Mouse (Mus musculus): Measurements from ENCODE around the gene Gm42791. TPM values are rescaled to one million over a fixed set of nuclear protein-coding genes. Genes with fewer than 3 reads are reported as not detected.

The Gm42791 gene
- total RNA-seq, 4 experiments from 2014 or later: 3.2 to 7.7 (median 7.3) TPM

DNA sequence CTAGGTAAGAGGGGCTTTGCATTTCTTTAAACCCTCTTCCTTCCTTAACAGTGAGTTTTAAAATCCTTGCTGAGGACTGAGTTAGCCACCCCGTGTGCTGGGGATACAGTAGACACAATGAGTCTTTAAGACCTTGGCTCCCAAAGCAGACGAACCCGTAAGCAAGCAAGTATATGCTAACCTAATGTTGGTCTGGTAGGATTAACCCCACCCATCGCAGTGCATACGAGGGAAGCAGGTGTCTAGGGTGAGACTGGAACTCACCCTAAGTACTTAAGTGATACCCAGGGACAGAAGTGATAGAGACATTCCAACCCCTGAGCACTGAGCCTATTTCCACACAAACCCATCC is 12.3 kb upstream of the Gm42791 start:
- DNase-seq (ENCODE audit: low spot score): peak; percentile 35

DNA sequence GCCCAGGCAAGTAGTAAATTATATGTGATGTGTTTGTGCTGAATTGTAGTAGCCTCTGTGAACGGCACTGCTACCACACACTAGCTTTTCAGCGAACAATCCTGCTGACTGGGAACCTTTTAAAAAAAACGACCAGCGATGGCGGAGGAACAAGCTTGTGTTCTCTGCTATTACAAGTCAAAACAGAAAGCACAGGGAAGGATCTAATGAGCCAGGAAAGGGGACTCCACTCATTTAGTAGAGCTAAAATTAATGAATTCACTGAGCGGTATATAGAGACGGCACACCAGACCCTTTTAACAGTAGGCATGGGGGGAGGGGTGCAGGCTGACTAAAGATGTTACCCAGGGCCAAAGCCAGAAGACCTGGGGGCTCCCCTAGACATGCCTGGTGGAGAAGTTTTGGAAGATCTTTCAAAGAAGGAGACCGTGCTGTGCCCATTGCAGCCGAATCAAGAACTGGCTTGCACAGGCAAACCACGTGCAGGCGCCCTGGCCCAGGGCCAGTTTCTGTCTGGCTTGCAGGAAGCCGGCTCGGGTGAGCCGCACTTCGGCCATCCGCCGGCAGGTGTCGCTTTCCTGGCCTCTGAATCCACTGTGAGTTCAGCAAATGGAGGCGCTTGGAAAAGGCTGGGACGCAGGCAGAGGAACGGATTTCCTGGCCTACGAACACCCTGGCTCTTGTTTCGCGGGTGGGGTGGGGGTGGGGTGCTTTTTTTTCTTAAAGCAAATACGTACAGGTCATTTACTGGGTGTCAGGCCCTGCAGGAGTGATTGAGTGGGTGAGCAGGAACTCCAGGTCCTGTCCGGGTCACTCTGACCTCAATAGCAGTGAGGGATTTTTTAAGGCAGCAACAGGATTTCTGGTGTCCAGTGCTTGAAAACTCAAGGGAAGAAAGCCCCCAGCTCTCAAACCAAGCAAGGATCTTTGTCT is 11.7 kb upstream of the Gm42791 start:
- DNase-seq (ENCODE audit: low spot score): peak; percentile 100

DNA sequence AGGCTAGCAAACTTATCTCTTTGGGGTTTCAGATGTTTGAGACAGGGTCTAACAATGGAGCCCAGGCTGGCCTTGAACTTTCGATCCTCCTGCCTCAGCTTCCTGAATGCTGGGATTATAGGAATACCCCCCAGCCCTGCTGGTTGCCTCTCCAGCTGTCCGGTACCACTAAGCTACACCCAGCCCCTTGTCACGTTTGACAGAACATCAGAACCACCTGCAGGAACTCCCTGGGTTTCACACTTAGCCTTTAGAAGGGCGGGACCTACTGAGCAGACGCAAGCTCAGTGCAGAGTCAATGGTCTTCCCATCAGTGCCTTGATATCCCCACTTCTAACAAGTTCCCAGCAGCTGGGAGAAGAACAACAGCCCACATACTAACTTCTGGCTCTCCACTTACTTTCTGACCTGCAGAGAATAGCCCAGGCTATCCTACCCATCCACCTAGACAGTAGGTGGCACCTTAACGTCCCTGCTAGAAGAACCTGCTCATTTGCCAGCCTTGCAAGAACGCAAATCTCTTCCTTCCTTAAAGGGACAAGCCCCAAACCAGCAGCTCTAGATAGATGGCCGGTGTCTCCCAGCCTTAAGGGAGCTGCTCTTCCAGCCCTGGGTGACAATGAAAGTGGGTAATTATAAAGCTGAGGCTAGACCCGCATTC is 10.9 kb upstream of the Gm42791 start:
- DNase-seq (ENCODE audit: low spot score): no peak

DNA sequence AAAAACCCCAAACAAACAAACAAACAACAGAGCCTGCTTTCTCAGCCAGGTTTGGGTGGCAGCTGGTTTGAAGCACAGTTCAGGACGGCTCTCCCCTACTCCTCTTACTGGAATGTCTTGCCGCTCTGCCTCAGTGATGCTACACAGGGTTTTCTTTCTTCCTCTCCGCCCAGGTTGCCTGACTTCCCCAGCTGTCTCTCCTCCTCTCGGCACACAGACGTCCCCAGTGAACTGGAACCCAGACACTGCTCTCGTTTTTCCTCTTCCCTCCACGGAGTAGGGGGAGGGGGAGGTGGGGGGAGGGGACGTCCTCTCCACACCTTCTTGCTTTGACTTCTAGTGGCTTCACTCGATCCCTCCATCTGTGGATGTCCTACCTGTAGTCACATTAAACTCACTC is 10.1 kb upstream of the Gm42791 start:
- DNase-seq (ENCODE audit: low spot score): no peak

DNA sequence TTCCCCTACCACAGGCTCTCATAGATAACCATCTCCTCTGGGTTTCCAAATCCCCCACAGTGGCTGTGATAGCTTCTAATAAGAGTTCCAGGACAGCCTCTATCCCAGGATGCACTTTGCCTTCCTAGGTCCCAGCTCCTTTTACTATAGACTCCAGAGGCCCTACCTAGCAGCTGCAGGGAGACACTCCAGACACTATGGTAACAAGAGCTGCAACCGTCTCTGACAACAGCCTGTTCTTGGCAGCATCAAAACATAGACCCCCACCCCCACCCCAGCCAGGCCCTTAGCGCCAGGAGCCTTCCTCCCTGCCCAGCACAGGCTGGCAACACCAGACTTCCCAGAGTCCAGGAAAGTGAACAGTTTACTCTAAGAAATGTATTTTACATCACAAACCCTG is 8.2 kb upstream of the Gm42791 start:
- no peak for DNase-seq (ENCODE audit: low spot score)

DNA sequence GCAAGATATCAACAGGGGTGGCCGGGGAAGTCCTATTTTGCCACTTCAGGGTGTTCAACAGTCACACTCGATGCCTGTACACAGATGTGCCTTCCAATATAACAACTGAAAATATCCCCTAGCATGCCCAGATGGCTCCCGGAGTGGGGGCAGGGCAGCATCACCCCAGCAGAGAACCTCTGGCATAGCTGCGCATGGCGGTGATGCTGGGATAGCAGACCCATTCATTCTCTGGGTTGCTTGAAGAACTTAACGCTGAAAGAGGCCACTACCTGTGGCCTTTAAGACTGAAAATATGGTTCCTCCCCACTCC is 7.8 kb upstream of the Gm42791 start:
- no peak for DNase-seq (ENCODE audit: low spot score)

DNA sequence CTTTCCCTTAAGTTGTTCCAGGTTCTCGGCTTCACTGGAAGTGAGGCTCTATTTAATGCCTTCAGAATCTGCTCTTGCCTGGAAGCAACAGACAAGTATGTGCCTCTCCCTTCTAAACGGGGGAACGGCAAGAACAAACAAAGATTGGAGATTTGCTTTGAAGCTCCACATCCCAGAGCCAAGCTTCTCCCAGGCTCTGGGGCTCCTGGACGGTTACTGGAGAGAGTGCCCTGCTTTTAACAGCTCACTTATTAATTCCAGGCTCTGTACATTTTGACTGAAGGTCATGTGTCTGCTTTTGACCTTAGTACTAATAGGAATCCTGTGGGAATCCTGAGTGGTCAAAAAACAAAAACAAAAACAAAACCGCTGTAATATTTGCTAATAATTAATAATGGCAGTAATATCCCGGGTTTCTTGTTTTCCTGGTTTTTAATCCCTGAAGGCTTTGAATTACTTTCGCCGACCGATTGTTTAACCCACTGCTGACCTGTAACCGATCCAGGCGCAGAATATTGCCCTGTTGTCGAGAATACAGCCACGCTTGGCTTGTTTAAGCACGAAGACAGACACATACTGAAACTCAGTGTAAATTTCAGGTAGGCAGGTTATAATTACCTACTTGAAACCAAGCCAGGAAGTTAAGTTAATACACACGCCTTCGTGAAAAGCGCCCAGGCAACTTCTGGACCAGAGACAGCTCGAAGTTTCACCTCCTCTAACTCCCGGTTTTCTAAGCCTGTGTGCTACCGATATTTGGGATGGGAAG is 7.3 kb upstream of the Gm42791 start:
- no peak for DNase-seq (ENCODE audit: low spot score)

DNA sequence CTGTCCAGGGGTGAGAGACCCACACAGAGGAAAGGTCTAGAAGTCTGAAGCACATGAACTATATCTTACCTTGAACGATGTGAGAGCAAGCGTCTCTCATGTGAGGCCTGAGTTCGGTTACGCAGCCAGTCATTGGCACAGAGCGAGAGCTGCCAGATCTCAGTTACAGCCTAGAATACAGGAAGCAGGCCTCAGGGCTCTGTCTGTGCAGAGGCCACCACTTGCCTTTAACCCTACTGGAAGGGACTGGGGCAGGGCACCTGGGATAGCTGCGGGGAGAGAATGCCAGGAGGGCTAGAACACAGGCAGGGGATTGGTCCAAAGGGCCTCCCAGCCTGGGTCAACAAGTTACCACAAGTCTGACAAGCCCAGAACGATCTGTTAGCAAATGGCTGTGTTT is 4.9 kb upstream of the Gm42791 start:
- DNase-seq (ENCODE audit: low spot score): no peak

DNA sequence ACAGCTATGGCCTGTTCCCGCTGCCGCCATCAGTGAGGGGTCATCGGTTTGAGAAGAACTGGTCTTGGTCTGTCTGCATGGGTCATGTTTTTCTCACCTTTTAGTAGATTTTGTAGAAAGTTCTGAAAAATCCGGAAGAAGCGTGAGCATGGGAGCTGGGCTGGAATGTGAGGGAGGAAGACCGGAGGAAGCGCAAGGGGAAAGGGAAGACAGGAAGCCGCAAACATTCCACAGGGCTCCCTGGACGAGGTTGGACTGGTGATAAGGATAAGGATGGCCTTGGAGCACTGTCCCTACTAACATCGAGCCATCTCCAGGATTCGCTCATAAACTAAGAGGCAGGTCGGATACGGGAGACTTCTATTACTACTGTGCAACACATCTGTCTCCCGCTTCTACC is 3.6 kb upstream of the Gm42791 start:
- DNase-seq (ENCODE audit: low spot score): no peak

DNA sequence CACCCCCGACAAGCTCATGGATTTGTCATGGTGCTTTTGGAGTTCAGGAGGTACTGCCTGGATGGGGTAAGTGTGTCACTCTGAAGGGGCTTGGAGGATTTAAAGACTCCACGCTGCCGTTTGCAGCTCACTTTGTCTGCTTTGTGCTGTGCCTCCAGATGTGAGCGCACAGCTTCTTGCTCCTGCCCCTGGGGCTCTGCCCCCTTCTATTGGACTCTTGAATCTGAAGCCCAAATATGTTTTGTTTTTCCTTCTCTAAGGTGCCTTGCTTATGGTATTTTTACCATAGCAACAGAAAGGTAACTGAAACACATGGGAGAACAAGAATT is 1.7 kb upstream of the Gm42791 start:
- no peak for DNase-seq (ENCODE audit: low spot score)

DNA sequence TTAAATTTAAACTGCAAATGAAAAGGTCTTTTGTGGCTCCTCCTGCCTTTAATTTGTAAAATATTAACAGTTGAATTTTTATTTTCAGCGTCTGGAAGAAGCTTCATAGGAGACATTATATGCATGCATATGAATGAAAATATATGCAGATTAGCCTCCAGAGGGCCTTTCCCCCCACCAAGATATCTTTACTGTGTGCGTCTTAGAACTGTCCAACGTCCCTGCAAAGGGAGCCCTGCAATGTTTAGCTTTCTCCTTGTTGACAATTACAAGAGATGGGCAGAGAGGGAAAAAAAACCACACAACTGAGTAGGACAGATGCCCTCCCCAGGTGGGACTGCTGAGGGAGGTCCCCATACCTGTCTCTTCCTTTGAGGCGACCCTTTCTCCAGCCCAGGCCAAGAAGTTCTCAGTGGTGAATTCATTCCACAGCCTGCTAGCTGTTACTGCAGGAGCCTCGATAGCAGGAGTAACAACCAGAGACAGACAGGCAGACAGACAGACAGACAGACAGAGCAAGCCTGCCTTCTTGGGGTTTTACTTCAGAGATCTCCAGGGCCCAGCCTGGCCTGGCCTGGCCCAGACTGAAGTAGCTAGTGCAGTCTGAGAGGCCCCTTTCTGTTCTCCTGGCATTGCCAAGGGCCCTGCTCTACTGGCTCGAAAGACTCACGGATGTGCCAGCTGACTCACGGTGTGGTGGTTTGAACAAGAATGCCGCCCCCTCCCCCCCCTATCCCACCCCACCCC is 1.2 kb upstream of the Gm42791 start:
- no peak for DNase-seq (ENCODE audit: low spot score)

DNA sequence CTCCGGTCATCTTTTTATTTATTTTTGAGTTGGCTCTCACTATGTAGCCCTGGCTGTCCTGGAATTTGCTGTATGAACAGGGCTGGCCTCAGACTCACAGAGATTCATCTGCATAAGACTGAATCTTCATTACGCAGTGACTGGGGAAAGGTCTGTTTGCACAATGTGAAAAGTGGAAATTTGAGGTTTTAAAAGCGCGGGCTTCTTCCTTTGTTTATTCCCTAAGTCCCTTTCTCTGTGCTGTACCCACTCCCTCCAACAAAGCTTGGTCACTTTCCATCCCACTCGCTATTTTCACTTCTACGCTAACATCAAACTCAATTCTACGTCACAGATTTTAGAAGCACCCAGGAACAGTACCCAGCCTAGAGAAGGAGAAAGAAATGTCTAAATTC is 639 bp downstream of the Gm42791 start:
- no peak for DNase-seq (ENCODE audit: low spot score)

DNA sequence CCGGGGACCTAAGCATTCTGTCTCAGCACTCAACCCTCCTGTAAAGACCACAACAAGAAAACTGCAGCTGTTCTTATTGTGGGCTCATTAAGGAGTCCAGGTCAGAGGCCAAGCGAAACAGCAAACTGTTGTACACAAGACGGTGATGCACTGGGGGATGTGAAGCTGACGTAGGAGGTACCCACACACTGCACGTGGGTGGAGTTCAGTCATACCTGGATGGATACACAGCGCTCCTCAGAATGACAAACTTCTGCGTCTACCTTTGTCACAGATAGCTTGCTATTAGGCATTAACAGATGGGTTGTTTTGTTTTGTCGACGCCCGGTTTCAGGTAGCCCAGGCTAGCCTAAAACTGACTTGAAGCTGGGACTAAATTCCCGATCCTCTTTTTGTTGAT is 2.3 kb downstream of the Gm42791 start:
- no peak for DNase-seq (ENCODE audit: low spot score)

DNA sequence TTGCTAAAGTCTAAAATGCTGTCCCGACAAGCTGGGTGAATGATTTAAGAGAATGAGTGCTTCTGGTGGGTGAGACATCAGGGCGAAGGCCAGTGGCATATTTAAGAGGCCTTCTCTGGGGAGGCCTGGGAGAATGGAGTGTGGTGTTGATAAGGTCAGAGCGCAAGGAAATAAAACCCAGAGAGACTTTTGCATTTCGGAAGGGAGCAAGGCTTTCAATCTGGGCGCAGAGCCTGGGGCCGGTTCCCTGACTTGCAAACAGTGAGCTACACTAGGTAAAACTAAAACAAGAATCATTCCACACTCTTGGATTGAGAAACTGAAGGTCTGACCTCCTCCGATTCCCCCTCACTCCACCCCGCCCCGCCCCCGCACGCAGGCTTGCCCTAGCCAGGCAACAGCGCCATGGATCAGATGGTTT is 4.0 kb downstream of the Gm42791 start:
- DNase-seq (ENCODE audit: low spot score): no peak

DNA sequence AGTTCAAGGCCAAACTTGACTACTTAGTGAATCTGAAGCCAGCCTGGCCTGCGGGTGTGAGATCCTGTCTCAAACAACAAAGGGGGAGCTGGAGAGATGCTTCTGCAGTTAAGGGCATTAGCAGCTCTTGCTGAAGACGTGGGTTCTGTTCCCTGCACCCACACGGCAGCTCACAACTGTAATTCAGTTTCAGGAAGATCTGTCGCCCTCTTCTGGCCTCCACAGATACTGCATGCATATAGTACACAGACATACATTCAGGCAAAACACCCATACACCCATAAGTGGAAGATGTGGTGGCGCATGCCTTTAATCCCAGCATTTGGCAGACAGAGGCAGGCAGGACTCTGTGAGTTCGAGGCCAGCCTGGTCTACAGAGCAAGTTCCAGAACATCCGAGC is 5.5 kb downstream of the Gm42791 start:
- no peak for DNase-seq (ENCODE audit: low spot score)

DNA sequence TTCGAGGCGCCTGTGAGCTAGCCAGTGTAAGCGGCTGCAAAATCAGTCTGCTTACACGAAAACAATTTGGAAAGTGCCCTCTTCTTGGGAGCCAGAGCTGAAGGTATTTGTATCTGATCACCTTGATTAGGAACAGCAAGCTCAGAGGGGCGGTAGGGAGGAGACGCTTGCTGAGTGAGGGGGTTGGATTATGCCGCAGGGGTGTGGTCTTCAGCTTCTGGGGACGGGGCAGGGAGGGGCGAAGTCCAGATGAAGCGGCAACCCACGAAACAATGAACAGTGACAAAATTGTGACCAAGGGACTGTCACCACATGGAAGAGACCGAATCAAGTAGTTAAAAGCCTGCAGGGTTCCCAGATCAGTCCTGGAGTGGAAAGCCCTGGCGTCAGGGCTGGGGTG is 10.0 kb downstream of the Gm42791 start:
- no peak for DNase-seq (ENCODE audit: low spot score)

DNA sequence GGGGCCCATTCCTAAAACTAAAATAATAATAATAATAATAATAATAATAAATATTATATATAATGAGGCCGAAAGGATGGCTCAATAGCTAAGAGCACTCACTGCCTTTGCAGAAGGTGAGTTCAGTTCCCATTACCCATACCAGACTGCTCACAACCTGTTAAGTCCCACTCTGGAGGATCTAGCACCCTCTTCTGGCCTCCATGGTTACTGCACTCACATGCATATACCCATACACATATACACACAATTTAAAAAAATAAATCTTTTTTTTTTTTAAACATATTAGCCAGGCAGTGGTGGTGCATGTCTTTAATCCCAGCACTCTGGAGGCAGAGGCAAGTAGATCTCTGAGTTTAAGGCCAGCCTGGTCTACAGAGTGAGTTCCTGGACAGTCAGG is 11.3 kb downstream of the Gm42791 start:
- no peak for DNase-seq (ENCODE audit: low spot score)

DNA sequence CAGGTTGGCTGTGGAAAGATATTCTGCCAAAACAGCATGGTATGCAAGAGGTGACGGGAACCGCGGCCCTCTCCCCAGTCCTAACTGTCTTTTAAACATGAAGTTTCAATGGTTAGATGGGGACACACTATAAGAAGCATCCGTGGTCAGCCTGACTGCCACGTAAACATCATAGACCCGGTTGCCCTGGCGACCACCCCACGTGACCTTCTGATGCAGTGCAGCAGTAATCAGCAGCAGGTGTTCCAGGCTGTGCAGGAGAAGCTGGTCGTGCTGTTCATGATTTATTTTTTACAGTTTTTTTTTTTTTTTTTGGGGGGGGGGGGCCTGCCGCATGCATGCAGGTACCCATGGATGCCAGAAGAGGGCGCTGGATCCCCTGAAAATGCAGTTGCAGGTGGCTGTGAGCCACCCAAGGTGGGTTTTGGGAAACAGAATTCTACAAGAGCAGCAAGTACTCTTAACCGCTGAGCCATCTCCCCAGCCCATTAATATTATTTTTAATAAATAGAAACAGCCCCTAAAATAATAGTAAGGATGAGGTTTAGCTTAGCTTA is 11.8 kb downstream of the Gm42791 start:
- no peak for DNase-seq (ENCODE audit: low spot score)

DNA sequence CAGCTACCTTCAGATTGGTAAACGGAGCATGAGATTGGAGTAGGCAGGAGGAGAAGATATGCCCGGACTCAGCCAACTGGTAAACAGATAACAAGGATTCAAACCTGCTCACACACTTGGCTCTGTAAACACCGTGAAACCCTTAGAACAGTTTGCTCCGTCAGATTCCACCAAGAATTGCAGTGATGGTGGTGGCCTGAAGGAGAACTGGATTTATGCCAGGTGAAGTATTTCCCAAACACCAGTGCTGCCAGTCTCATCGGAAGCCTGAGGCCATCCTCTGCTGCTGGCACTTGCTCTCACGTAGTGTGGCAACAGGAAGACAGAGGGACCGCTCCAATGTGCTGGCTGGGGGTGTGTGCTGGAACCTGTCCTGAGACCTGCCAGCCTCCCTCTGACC is 12.6 kb downstream of the Gm42791 start:
- DNase-seq (ENCODE audit: low spot score): no peak

DNA sequence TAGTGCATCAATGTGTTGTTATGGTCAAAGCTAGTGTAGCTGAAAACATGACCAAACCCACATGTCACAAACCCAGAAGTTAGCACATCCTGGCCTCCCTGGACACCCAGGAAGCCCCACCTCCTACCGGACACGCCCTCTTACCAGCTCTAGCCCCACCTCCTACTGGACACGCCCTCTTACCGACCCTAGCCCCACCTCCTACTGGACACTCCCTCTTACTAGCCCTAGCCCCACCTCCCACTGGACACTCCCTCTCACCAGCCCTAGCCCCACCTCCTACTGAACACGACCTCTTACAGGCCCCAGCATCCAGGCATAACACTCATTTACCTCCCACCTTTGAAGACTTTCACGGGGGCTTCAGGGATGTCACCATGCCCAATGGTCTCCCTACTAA is 14.3 kb downstream of the Gm42791 start:
- no peak for DNase-seq (ENCODE audit: low spot score)

DNA sequence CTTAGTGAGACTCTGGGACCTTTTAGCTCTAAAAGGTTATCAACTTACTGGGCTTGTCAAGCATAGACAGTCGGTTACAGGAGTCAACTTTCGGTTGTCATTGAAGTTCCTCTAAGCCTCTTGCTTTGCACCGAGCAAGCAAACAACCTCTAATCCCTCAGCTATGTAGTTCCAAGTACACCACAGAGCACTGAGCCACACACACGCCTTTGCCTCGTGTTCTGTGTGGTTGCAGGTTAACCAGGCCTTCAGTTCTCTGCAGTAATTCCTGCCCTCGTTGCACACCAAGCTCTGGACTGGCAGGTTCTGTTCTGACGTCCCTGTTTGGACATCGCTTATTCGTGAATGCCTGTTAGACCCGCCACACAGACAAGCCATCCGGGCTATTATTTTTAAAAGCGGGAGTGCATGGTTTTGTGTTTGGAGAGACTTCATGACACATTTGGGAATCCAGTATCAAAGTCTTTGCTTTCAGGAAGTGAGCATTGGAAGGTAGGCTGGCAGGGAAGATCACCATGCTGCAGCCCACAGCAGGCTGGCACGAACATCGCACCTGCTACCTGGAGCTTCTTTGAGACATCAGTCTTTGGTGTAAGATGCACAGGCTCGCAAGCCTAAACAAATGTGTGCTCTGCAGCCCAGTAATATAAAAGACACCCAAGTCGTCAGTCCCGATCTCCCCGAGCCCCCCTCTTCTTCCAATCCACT is 16.3 kb downstream of the Gm42791 start:
- no peak for DNase-seq (ENCODE audit: low spot score)

All from heart, adult 8-10 months (tissue).